Mouse (Mus musculus): ENCODE measurements around the gene Vmn2r17. TPM values are rescaled to one million over a fixed set of nuclear protein-coding genes. Genes with fewer than 3 reads are reported as not detected.
A peak's percentile ranks its signal among the peaks of the same experiment; 100 is the strongest.

The Vmn2r17 gene
- polyA plus RNA-seq (2012; rRNA removed), result not detected in 2 replicates
- not detected in 2 replicates for polyA plus RNA-seq (2014; fragmentation: Nextera tagmentation; extraction: Ambion mirVana)

DNA sequence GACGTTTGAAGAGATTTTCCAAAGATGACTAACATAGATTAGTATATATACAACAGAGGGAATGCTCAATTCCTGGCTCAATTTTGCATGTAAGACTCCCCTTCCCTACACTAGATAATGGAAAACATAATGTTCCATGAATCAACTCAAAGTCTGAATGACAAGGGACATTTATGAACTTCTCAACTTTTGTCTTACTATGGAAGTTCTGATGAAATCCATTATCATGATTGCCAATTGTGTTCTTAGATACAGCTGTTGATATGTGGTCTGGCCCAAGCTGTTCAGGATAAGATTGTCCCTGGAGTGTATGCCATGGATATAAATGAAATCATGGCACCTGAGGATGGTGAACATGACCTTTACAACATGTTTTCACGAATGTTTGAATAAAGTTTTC is at the start of gene Vmn2r17:
TSS of gene Vmn2r17 (plus strand) at position 301 of the 400 bp plus-strand sequence.
- Histone ChIP-seq H3K4me3 (ENCODE audit: insufficient read depth in 1 of 2, low read depth in 2 of 2, low read length in 2 of 2) (no peak within 1 kb of the TSS), H3K4me1 (replicated peaks; ENCODE audit: control insufficient read depth in 2 of 2, insufficient read depth in 2 of 2, low read length in 1 of 2) (no peaks in the 10 kb centered on the region), H3K36me3 (replicated peaks; ENCODE audit: control insufficient read depth, insufficient read depth, low read depth) (no peaks in the 10 kb centered on the region), H3K9me3 (ENCODE audit: control insufficient read depth, low read length) (no peaks in the 10 kb centered on the region), H3K27ac (no peak within 1 kb of the TSS), H3K27me3 (ENCODE audit: control insufficient read depth, insufficient read depth, low read length) (no peaks in the 10 kb centered on the region), H3K4me2 (ENCODE audit: low read depth) (no peak within 1 kb of the TSS), H3K9ac (replicated peaks) (no peak within 1 kb of the TSS)
- WGBS (ENCODE audit: insufficient replicate concordance), result 37% methylated on average over 2 of the region's 2 CpGs
- DNase-seq (ENCODE audit: low read depth in 3 of 3, low spot score in 3 of 3) (no peak), ATAC-seq (ENCODE audit: insufficient read depth) (no peak)
- TF ChIP-seq CTCF (IDR thresholded peaks at IDR 0.05; ENCODE audit: low read depth) (no peak), EP300 (IDR thresholded peaks at IDR 0.05; ENCODE audit: low read depth) (no peak)

DNA sequence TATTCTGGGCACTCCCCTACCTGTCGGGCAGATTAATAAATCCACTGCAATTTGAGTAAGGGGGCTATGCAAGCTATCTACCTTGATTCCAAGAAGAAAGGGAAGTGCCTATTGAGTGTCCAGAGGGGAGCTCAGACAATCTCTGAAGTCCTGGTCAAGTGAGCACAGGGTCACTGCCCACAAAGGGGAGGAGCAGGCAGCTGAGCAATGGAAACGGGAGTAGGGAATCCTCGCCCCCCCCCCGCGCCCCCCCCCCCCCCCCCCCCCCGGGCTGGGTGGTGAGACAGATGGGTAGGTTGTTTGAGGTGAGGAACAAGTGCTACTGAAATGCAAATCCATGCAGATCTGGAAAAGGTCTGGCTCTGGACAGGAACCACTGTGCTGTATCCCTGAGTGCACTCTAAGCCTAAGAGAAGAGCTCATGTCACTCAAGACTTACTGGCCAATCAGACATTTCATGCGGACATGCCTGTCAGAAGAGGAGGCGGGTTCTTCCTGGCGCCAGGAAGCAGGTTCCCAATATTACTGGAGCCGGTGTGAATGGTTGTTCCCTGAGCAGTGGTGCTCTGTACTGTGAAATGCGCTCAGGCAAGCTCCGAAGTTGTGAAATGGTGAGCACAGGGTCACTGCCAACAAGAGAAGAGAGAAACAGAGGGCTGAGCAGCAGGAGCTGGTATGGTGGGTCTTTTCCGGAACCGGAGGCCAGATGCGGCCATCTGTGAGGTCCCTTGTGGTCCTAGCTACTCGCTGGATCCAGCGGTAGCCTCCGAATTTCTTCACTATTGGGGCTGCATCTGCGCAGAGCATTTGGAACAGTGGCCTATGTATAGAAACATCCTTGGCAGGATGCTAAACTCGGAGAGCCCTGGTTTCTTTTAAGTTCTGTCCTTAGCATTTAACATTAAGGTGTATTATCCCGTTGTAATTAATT is 47.4 kb downstream of the Vmn2r17 start:
- no peaks in the 10 kb centered on the region for H3K27me3 ChIP-seq (ENCODE audit: control insufficient read depth, insufficient read depth, low read length)
- no peak overlapping the region for H3K27ac ChIP-seq
- WGBS (ENCODE audit: insufficient replicate concordance), result 19% methylated on average over 18 of the region's 21 CpGs
- no peaks in the 10 kb centered on the region for H3K4me1 ChIP-seq (replicated peaks; ENCODE audit: control insufficient read depth in 2 of 2, insufficient read depth in 2 of 2, low read length in 1 of 2)
- no peaks in the 10 kb centered on the region for H3K36me3 ChIP-seq (replicated peaks; ENCODE audit: control insufficient read depth, insufficient read depth, low read depth)
- peak overlapping the region in 1 of 2 experiments; percentile 46; a peak in 2 of 4 replicates for H3K4me3 ChIP-seq (ENCODE audit: insufficient read depth in 1 of 2, low read depth in 2 of 2, low read length in 2 of 2)
- ATAC-seq (ENCODE audit: insufficient read depth) (peak; percentile 50; the same call in 1 of the 2 replicates), DNase-seq (ENCODE audit: low read depth in 3 of 3, low spot score in 3 of 3) (no peak)
- no peak for TF ChIP-seq CTCF (IDR thresholded peaks at IDR 0.05; ENCODE audit: low read depth)
- TF ChIP-seq EP300 (IDR thresholded peaks at IDR 0.05; ENCODE audit: low read depth), result no peak
- H3K9me3 ChIP-seq (ENCODE audit: control insufficient read depth, low read length), result no peaks in the 10 kb centered on the region
- no peak overlapping the region; the same call in 1 of the 2 replicates for H3K4me2 ChIP-seq (ENCODE audit: low read depth)
- H3K9ac ChIP-seq (replicated peaks), result no peak overlapping the region

DNA sequence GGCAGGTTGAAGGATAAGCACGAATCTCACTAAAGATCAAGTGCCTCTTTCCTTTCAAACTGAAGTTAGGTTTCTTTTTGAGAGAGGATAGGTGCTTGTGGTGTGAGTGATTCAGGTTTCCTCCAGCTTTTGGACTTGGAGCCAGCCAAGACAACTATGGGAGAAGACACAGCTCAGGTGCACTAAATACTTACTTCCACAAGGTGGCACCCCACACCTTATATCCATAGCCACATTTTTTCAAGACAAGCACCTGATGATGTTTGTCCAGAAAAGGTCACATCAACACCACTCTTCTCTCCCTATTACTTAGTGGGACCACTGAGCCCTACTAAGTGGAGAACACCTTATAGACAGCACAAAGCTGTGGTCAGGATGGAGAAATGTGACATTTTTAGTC is 87.2 kb downstream of the Vmn2r17 start:
- ATAC-seq (ENCODE audit: insufficient read depth), result no peak
- no peak overlapping the region for H3K4me3 ChIP-seq (ENCODE audit: insufficient read depth in 1 of 2, low read depth in 2 of 2, low read length in 2 of 2)
- TF ChIP-seq EP300 (IDR thresholded peaks at IDR 0.05; ENCODE audit: low read depth) (no peak), CTCF (IDR thresholded peaks at IDR 0.05; ENCODE audit: low read depth) (peak; percentile 43; the same call in 1 of the 2 replicates)
- H3K4me1 ChIP-seq (replicated peaks; ENCODE audit: control insufficient read depth in 2 of 2, insufficient read depth in 2 of 2, low read length in 1 of 2), result no peaks in the 10 kb centered on the region
- H3K36me3 ChIP-seq (replicated peaks; ENCODE audit: control insufficient read depth, insufficient read depth, low read depth), result no peaks in the 10 kb centered on the region
- H3K9ac ChIP-seq (replicated peaks), result no peak overlapping the region
- H3K27ac ChIP-seq, result no peak overlapping the region
- H3K27me3 ChIP-seq (ENCODE audit: control insufficient read depth, insufficient read depth, low read length), result no peaks in the 10 kb centered on the region
- H3K9me3 ChIP-seq (ENCODE audit: control insufficient read depth, low read length), result no peaks in the 10 kb centered on the region
- peak in 1 of 3 experiments; percentile 3 for DNase-seq (ENCODE audit: low read depth in 3 of 3, low spot score in 3 of 3)
- 0% methylated on average over 1 of the region's 1 CpGs for WGBS (ENCODE audit: insufficient replicate concordance)
- H3K4me2 ChIP-seq (ENCODE audit: low read depth), result no peak overlapping the region

Other genes starting within 250 kb of the Vmn2r17 start
- not detected in 2 replicates for gene Vmn2r13, start 227.5 kb upstream of the Vmn2r17 start, polyA plus RNA-seq (2012; rRNA removed)
- gene Vmn2r13, start 227.5 kb upstream of the Vmn2r17 start, polyA plus RNA-seq (2014; fragmentation: Nextera tagmentation; extraction: Ambion mirVana), result not detected in 2 replicates
- not detected in 2 replicates for gene Vmn2r14, start 195.0 kb upstream of the Vmn2r17 start, polyA plus RNA-seq (2012; rRNA removed)
- gene Vmn2r14, start 195.0 kb upstream of the Vmn2r17 start, polyA plus RNA-seq (2014; fragmentation: Nextera tagmentation; extraction: Ambion mirVana), result not detected in 2 replicates
- not detected in 2 replicates for gene Vmn2r15, start 122.0 kb upstream of the Vmn2r17 start, polyA plus RNA-seq (2012; rRNA removed)
- not detected in 2 replicates for gene Vmn2r15, start 122.0 kb upstream of the Vmn2r17 start, polyA plus RNA-seq (2014; fragmentation: Nextera tagmentation; extraction: Ambion mirVana)
- not detected in 2 replicates for gene Vmn2r16, start 89.5 kb upstream of the Vmn2r17 start, polyA plus RNA-seq (2012; rRNA removed)
- not detected in 2 replicates for gene Vmn2r16, start 89.5 kb upstream of the Vmn2r17 start, polyA plus RNA-seq (2014; fragmentation: Nextera tagmentation; extraction: Ambion mirVana)
- gene Crlf2, start 139.3 kb downstream of the Vmn2r17 start, polyA plus RNA-seq (2012; rRNA removed), result 4.1 and 4.5 TPM in 2 replicates
- 2.4 and 2.7 TPM in 2 replicates for gene Crlf2, start 139.3 kb downstream of the Vmn2r17 start, polyA plus RNA-seq (2014; fragmentation: Nextera tagmentation; extraction: Ambion mirVana)